Mouse (Mus musculus) E14TG2a.4 (cell line): Measurements from ENCODE around the gene Vmn1r221.

Source experiments
- CTCF ChIP-seq: conservative IDR thresholded peaks from 2 replicates; pipeline ENCODE4 v1.5.1; 2014; ENCODE audit warnings: low read length
- NANOG ChIP-seq: IDR thresholded peaks from 2 replicates; pipeline ENCODE4 v1.6.1; 2014; ENCODE audit warnings: borderline replicate concordance, low read length, mixed read lengths
- POU5F1 ChIP-seq: IDR thresholded peaks from 2 replicates; pipeline ENCODE4 v1.6.1; 2014; ENCODE audit warnings: low read length, borderline replicate concordance

DNA sequence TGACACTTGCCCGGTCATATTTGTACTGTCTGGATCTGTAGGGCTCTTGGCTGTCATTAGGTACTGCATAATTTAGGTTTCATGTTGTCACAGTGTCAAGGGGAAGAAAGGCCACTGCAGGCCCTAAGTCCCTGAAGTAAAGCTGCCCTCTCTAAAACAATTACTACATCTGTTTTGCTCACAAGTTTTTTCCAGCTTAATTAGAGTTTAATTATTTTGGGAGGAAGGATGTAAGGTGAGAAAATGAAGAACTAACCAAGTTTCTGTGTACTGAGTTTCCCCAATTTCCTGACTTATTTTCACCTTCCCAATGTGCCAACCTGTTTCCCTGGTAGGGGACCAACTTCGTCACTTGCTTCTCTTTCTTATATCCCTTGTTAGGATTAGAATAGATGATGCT lies 26.1 kb upstream of the Vmn1r221 start, which contains the start of gene Vmn1r220:
- TF ChIP-seq CTCF (no peak), POU5F1 (no peak), NANOG (no peak)
